Mouse (Mus musculus): ENCODE measurements around the gene Rtf2. TPM values are rescaled to one million over a fixed set of nuclear protein-coding genes. Genes with fewer than 3 reads are reported as not detected.

The Rtf2 gene
- total RNA-seq, 1 experiment: 51.0 TPM

- TF ChIP-seq ZNF384 (IDR thresholded peaks at IDR 0.05; ENCODE audit: low read depth, low read length) (no peak), ZC3H11A (IDR thresholded peaks at IDR 0.05; ENCODE audit: borderline replicate concordance, low read depth, low read length) (peak; percentile 97)
- Histone ChIP-seq H3K9ac (ENCODE audit: insufficient read depth, low read depth, low read length, poor library complexity, severe bottlenecking) (no peak overlapping the region), H3K9me3 (ENCODE audit: control insufficient read depth, insufficient read depth, low read depth, low read length) (no peaks in the 10 kb centered on the region), H3K27ac (ENCODE audit: insufficient read depth, low read depth, low read length, poor library complexity, severe bottlenecking) (no peak overlapping the region), H3K4me1 (ENCODE audit: control insufficient read depth in 2 of 2, insufficient read depth in 2 of 2, low read length in 2 of 2, poor library complexity in 1 of 2) (peaks cover 0 to 5% of the 10 kb centered on the region in 2 experiments; a peak in 2 of 4 replicates), H3K4me3 (ENCODE audit: insufficient read depth in 1 of 2, low read depth in 1 of 2, low read length in 2 of 2, poor library complexity in 1 of 2, severe bottlenecking in 1 of 2) (no peak overlapping the region), H3K36me3 (ENCODE audit: control insufficient read depth, insufficient read depth, low read length, poor library complexity, severe bottlenecking) (no peaks in the 10 kb centered on the region)
- peak; percentile 76 for DNase-seq (ENCODE audit: low read depth, low spot score)
- in situ Hi-C loops (cut with MboI; ENCODE audit: low sequenced_read_pairs in 2 of 2, unreplicated experiment in 2 of 2): loop anchor here (10.0 to 25.0 kb wide), 2 partner anchors 284 to 297 kb away; no protein-coding TSS in a partner anchor
Measured at GRCm38 (mm10) chr2:172477860-172478259, 37.5 kb downstream of the Rtf2 start.

- Histone ChIP-seq H3K9me3 (ENCODE audit: control insufficient read depth, insufficient read depth, low read depth, low read length) (no peaks in the 10 kb centered on the region), H3K4me3 (ENCODE audit: insufficient read depth in 1 of 2, low read depth in 1 of 2, low read length in 2 of 2, poor library complexity in 1 of 2, severe bottlenecking in 1 of 2) (no peak overlapping the region), H3K9ac (ENCODE audit: insufficient read depth, low read depth, low read length, poor library complexity, severe bottlenecking) (no peak overlapping the region), H3K27ac (ENCODE audit: insufficient read depth, low read depth, low read length, poor library complexity, severe bottlenecking) (no peak overlapping the region), H3K36me3 (ENCODE audit: control insufficient read depth, insufficient read depth, low read length, poor library complexity, severe bottlenecking) (no peaks in the 10 kb centered on the region), H3K4me1 (ENCODE audit: control insufficient read depth in 2 of 2, insufficient read depth in 2 of 2, low read length in 2 of 2, poor library complexity in 1 of 2) (peaks cover 0 to 8% of the 10 kb centered on the region in 2 experiments; a peak in 2 of 4 replicates)
- DNase-seq (ENCODE audit: low read depth, low spot score): no peak
- TF ChIP-seq ZC3H11A (IDR thresholded peaks at IDR 0.05; ENCODE audit: borderline replicate concordance, low read depth, low read length) (no peak), ZNF384 (IDR thresholded peaks at IDR 0.05; ENCODE audit: low read depth, low read length) (no peak), CHD2 (IDR thresholded peaks at IDR 0.05; ENCODE audit: low read depth, low read length) (no peak), HCFC1 (IDR thresholded peaks at IDR 0.05; ENCODE audit: borderline replicate concordance, insufficient read depth, low read length) (no peak), MAFK (IDR thresholded peaks at IDR 0.05; ENCODE audit: insufficient read depth, low read depth, low read length) (no peak)
- in situ Hi-C loops (cut with MboI; ENCODE audit: low sequenced_read_pairs in 2 of 2, unreplicated experiment in 2 of 2): loop anchor here in 1 of 2 experiments (25.0 kb wide), 1 partner anchor 282 kb away; no protein-coding TSS in a partner anchor
Measured at GRCm38 (mm10) chr2:172480296-172480695, 39.9 kb downstream of the Rtf2 start.

GRCm38 (mm10) chr2:172481654-172482385 is 41.5 kb downstream of the Rtf2 start:
- TF ChIP-seq CHD2 (IDR thresholded peaks at IDR 0.05; ENCODE audit: low read depth, low read length): no peak
- peaks cover 0 to 8% of the 10 kb centered on the region in 2 experiments; a peak in 2 of 4 replicates for H3K4me1 ChIP-seq (ENCODE audit: control insufficient read depth in 2 of 2, insufficient read depth in 2 of 2, low read length in 2 of 2, poor library complexity in 1 of 2)
- peak; percentile 30 for DNase-seq (ENCODE audit: low read depth, low spot score)
- peak overlapping the region in 1 of 2 experiments; percentile 3; a peak in 1 of 4 replicates for H3K4me3 ChIP-seq (ENCODE audit: insufficient read depth in 1 of 2, low read depth in 1 of 2, low read length in 2 of 2, poor library complexity in 1 of 2, severe bottlenecking in 1 of 2)
- no peaks in the 10 kb centered on the region for H3K36me3 ChIP-seq (ENCODE audit: control insufficient read depth, insufficient read depth, low read length, poor library complexity, severe bottlenecking)
- no peaks in the 10 kb centered on the region for H3K9me3 ChIP-seq (ENCODE audit: control insufficient read depth, insufficient read depth, low read depth, low read length)
- H3K9ac ChIP-seq (ENCODE audit: insufficient read depth, low read depth, low read length, poor library complexity, severe bottlenecking): peak overlapping the region; percentile 14; the same call in 1 of the 2 replicates
- in situ Hi-C loops (cut with MboI; ENCODE audit: low sequenced_read_pairs in 2 of 2, unreplicated experiment in 2 of 2): loop anchor here in 1 of 2 experiments (25.0 kb wide), 1 partner anchor 280 kb away; no protein-coding TSS in a partner anchor
- H3K27ac ChIP-seq (ENCODE audit: insufficient read depth, low read depth, low read length, poor library complexity, severe bottlenecking): 0 out of 2 replicates have a peak overlapping the region, but pooled peaks have one; percentile 35

- Histone ChIP-seq H3K9ac (ENCODE audit: insufficient read depth, low read depth, low read length, poor library complexity, severe bottlenecking) (no peak overlapping the region), H3K9me3 (ENCODE audit: control insufficient read depth, insufficient read depth, low read depth, low read length) (no peaks in the 10 kb centered on the region), H3K36me3 (ENCODE audit: control insufficient read depth, insufficient read depth, low read length, poor library complexity, severe bottlenecking) (no peaks in the 10 kb centered on the region), H3K27ac (ENCODE audit: insufficient read depth, low read depth, low read length, poor library complexity, severe bottlenecking) (no peak overlapping the region), H3K4me1 (ENCODE audit: control insufficient read depth in 2 of 2, insufficient read depth in 2 of 2, low read length in 2 of 2, poor library complexity in 1 of 2) (peaks cover 0 to 9% of the 10 kb centered on the region in 2 experiments; a peak in 2 of 4 replicates), H3K4me3 (ENCODE audit: insufficient read depth in 1 of 2, low read depth in 1 of 2, low read length in 2 of 2, poor library complexity in 1 of 2, severe bottlenecking in 1 of 2) (no peak overlapping the region)
- in situ Hi-C loops (cut with MboI; ENCODE audit: low sequenced_read_pairs in 2 of 2, unreplicated experiment in 2 of 2): loop anchor here in 1 of 2 experiments (25.0 kb wide), 1 partner anchor 278 kb away; no protein-coding TSS in a partner anchor
- TF ChIP-seq CHD2 (IDR thresholded peaks at IDR 0.05; ENCODE audit: low read depth, low read length): no peak
- no peak for DNase-seq (ENCODE audit: low read depth, low spot score)
Measured at GRCm38 (mm10) chr2:172483766-172484413, 43.5 kb downstream of the Rtf2 start.
